Comparison of ENCODE assay signal across 22 mouse cellular contexts in the genomic region with DNA sequence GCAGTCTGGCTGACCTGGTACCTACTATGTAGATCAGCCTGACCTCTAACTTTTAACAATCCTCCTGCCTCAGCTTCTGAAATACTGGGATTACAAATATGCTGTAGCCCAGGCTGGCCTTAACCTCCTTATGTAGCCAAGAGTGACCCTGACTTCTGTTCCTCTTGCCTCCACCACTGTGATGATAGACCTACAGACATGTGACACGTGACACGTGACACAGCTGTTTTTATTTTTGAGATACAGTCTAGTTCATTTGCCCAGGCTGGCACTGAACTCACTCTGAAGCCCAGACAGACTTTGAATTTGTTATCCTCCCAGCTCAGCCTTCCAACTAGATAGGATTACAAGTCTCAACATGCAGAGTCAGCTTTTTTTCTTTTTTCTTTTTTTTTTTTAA. TPM values are rescaled to one million over a fixed set of nuclear protein-coding genes. Genes with fewer than 3 reads are reported as not detected.
A peak's percentile ranks its signal among the peaks of the same experiment; 100 is the strongest.
DNase-seq lines count a peak whose midpoint lies in the region; TF ChIP-seq lines count a peak whose summit lies in the region.
"Had no signal": no experiment of that assay in that cellular context is flagged by ENCODE, and none has a peak within 500 bp of the region (broad histone marks: within the 10 kb centered on the region; RNA-seq: fewer than 3 reads in every experiment).

No protein-coding gene starts in this region.

- 73% methylated on average over 2 of the region's 2 CpGs for WGBS in heart, embryonic 10.5 days
- 81% methylated on average over 2 of the region's 2 CpGs for WGBS in thymus, adult 2 months

- in situ Hi-C loops in ES-E14 (cut with MboI; ENCODE audit: low sequenced_read_pairs in 2 of 2, unreplicated experiment in 2 of 2), result loop anchor here in 1 of 2 experiments (10.0 kb wide), 1 partner anchor 196 kb away; no protein-coding TSS in a partner anchor

- no peak overlapping the region for H3K4me3 ChIP-seq in heart, embryonic 10.5 days
- H3K4me3 ChIP-seq in ES-E14 (ENCODE audit: insufficient read depth in 1 of 2, low read depth in 1 of 2, low read length in 2 of 2, poor library complexity in 1 of 2, severe bottlenecking in 1 of 2), result no peak overlapping the region
- no peak overlapping the region for H3K4me3 ChIP-seq in thymus, adult 2 months (ENCODE audit: control insufficient read depth, insufficient read depth, low read length)
- H3K4me3 ChIP-seq: embryonic facial prominence, embryonic 12.5 days; forebrain, embryonic 10.5 days; forebrain, embryonic 13.5 days; hindbrain, embryonic 12.5 days; hindbrain, embryonic 15.5 days had no signal

- no peaks in the 10 kb centered on the region for H3K9me3 ChIP-seq in heart, embryonic 10.5 days
- no peaks in the 10 kb centered on the region for H3K9me3 ChIP-seq in ES-E14 (ENCODE audit: control insufficient read depth, insufficient read depth, low read depth, low read length)
- H3K9me3 ChIP-seq: embryonic facial prominence, embryonic 12.5 days; forebrain, embryonic 10.5 days; forebrain, embryonic 13.5 days; hindbrain, embryonic 12.5 days; hindbrain, embryonic 15.5 days had no signal

- H3K27ac ChIP-seq in heart, embryonic 10.5 days, result peak overlapping the region; percentile 64; the same call in 1 of the 2 replicates
- H3K27ac ChIP-seq in ES-E14 (ENCODE audit: insufficient read depth, low read depth, low read length, poor library complexity, severe bottlenecking), result no peak overlapping the region
- H3K27ac ChIP-seq in thymus, adult 2 months (ENCODE audit: control insufficient read depth, insufficient read depth, low read length), result no peak overlapping the region
- H3K27ac ChIP-seq: embryonic facial prominence, embryonic 12.5 days; forebrain, embryonic 10.5 days; forebrain, embryonic 13.5 days; hindbrain, embryonic 12.5 days; hindbrain, embryonic 15.5 days had no signal

- DNase-seq in heart, embryonic 10.5 days (ENCODE audit: low spot score), result no peak
- no peak for DNase-seq in heart, adult 8-10 months (ENCODE audit: low spot score)
- DNase-seq in 416B (ENCODE audit: low read depth) (peak; percentile 18), ES-E14 (ENCODE audit: low read depth, low spot score) (no peak)
- no peak for DNase-seq in thymus, adult 2 months
- DNase-seq in spleen, postnatal 4 days (ENCODE audit: low spot score in 2 of 2), result no peak
- DNase-seq: adrenal gland, postnatal 10 days; adrenal gland, postnatal 36 days; cerebellum, adult 18-20 months; cerebellum, adult 9-10 months; cerebellum, postnatal 14 days; gastrocnemius, postnatal 25 days; heart, adult 18-20 months; kidney, adult 2 months had no signal

- peaks cover 11% of the 10 kb centered on the region; the same call in 1 of the 2 replicates for H3K27me3 ChIP-seq in heart, embryonic 10.5 days (ENCODE audit: insufficient read depth, poor library complexity, severe bottlenecking)
- H3K27me3 ChIP-seq in thymus, adult 2 months (ENCODE audit: control insufficient read depth, insufficient read depth, low read length), result no peaks in the 10 kb centered on the region
- H3K27me3 ChIP-seq: embryonic facial prominence, embryonic 12.5 days; forebrain, embryonic 13.5 days; hindbrain, embryonic 15.5 days; Patski had no signal

- no peak overlapping the region for H3K9ac ChIP-seq in ES-E14 (ENCODE audit: insufficient read depth, low read depth, low read length, poor library complexity, severe bottlenecking)
- H3K9ac ChIP-seq: embryonic facial prominence, embryonic 12.5 days; forebrain, embryonic 13.5 days; hindbrain, embryonic 12.5 days; hindbrain, embryonic 15.5 days had no signal

- H3K36me3 ChIP-seq in heart, embryonic 10.5 days, result no peaks in the 10 kb centered on the region
- H3K36me3 ChIP-seq in ES-E14 (ENCODE audit: control insufficient read depth, insufficient read depth, low read length, poor library complexity, severe bottlenecking), result no peaks in the 10 kb centered on the region
- H3K36me3 ChIP-seq in thymus, adult 2 months (ENCODE audit: control insufficient read depth, insufficient read depth, low read length), result no peaks in the 10 kb centered on the region
- H3K36me3 ChIP-seq: embryonic facial prominence, embryonic 12.5 days; forebrain, embryonic 10.5 days; hindbrain, embryonic 12.5 days; hindbrain, embryonic 15.5 days had no signal

- no peak for TF ChIP-seq CTCF in thymus, adult 2 months (IDR thresholded peaks at IDR 0.05; ENCODE audit: borderline replicate concordance, control insufficient read depth, extremely low read depth, insufficient read depth, low read length, poor library complexity)

- H3K4me1 ChIP-seq in heart, embryonic 10.5 days, result peaks cover 7% of the 10 kb centered on the region; the same call in 1 of the 2 replicates
- no peaks in the 10 kb centered on the region for H3K4me1 ChIP-seq in ES-E14 (ENCODE audit: control insufficient read depth in 2 of 2, insufficient read depth in 2 of 2, low read length in 2 of 2, poor library complexity in 1 of 2)
- H3K4me1 ChIP-seq in thymus, adult 2 months (replicated peaks; ENCODE audit: control insufficient read depth, insufficient read depth, low read length), result no peaks in the 10 kb centered on the region
- H3K4me1 ChIP-seq: embryonic facial prominence, embryonic 12.5 days; forebrain, embryonic 13.5 days; hindbrain, embryonic 15.5 days had no signal

- TF ChIP-seq POLR2A in thymus, adult 2 months (IDR thresholded peaks at IDR 0.05; ENCODE audit: control insufficient read depth, extremely low read depth, insufficient read depth, low read length, poor library complexity), result no peak

TF ChIP-seq in ES-E14, 5 proteins besides CTCF, POLR2A, EP300 and RAD21:
- TF ChIP-seq CHD2 (IDR thresholded peaks at IDR 0.05; ENCODE audit: low read depth, low read length) (no peak), ZNF384 (IDR thresholded peaks at IDR 0.05; ENCODE audit: low read depth, low read length) (peak; percentile 68; the same call in 1 of the 2 replicates), ZC3H11A (IDR thresholded peaks at IDR 0.05; ENCODE audit: borderline replicate concordance, low read depth, low read length) (no peak)

RNA-seq across cellular contexts. Expression of gene Tcf23, which starts 32.5 kb away (rescaled TPM):
- 0.11 and 0.17 TPM in 2 replicates for polyA plus RNA-seq in heart, embryonic 10.5 days (2016; fragmentation: Nextera tagmentation; extraction: Ambion mirVana)
- total RNA-seq in heart, adult 8-10 months (2022), result 1 to 10 TPM in 1 of 4 experiments, under 1 TPM in 3; 0.85 to 1.9 (median 0.91) TPM
- 0.05 and 0.27 TPM in 2 replicates for total RNA-seq in ES-E14 (2012; rRNA removed)
- 0.06 and 0.18 TPM in 2 replicates for polyA plus RNA-seq in thymus, adult 2 months (2012; rRNA removed)
- total RNA-seq: hematopoietic stem cell, adult 5-6 weeks had no signal
- polyA plus RNA-seq: embryonic facial prominence, embryonic 12.5 days; forebrain, embryonic 10.5 days; forebrain, embryonic 13.5 days; forebrain, embryonic 16.5 days; hindbrain, embryonic 12.5 days; hindbrain, embryonic 15.5 days; Patski had no signal

RNA-seq across cellular contexts. Expression of gene Preb, which starts 40.8 kb away (rescaled TPM):
- polyA plus RNA-seq in heart, embryonic 10.5 days (2016; fragmentation: Nextera tagmentation; extraction: Ambion mirVana), result 118 and 124 TPM in 2 replicates
- 10 to 100 TPM; 82.1 to 97.6 (median 89.6) TPM for total RNA-seq in heart, adult 8-10 months (2022)
- 94.2 and 96.4 TPM in 2 replicates for total RNA-seq in ES-E14 (2012; rRNA removed)
- polyA plus RNA-seq in thymus, adult 2 months (2012; rRNA removed), result 401 and 419 TPM in 2 replicates

RNA-seq across cellular contexts. Expression of gene Atraid, which starts 47.1 kb away (rescaled TPM):
- polyA plus RNA-seq in heart, embryonic 10.5 days (2016; fragmentation: Nextera tagmentation; extraction: Ambion mirVana), result 79.7 and 87.6 TPM in 2 replicates
- 10 to 100 TPM; 51.3 to 56.5 (median 53.1) TPM for total RNA-seq in heart, adult 8-10 months (2022)
- 53.7 and 64.5 TPM in 2 replicates for total RNA-seq in ES-E14 (2012; rRNA removed)
- polyA plus RNA-seq in thymus, adult 2 months (2012; rRNA removed), result 52.0 and 67.0 TPM in 2 replicates

RNA-seq across cellular contexts. Expression of gene Slc5a6, which starts 47.7 kb away (rescaled TPM):
- 9.9 and 11.3 TPM in 2 replicates for polyA plus RNA-seq in heart, embryonic 10.5 days (2016; fragmentation: Nextera tagmentation; extraction: Ambion mirVana)
- 10 to 100 TPM; 10.8 to 18.8 (median 12.4) TPM for total RNA-seq in heart, adult 8-10 months (2022)
- total RNA-seq in ES-E14 (2012; rRNA removed), result 44.1 and 51.3 TPM in 2 replicates
- 35.1 and 37.3 TPM in 2 replicates for polyA plus RNA-seq in thymus, adult 2 months (2012; rRNA removed)

RNA-seq across cellular contexts. Expression of gene Cad, which starts 53.6 kb away (rescaled TPM):
- 42.7 and 50.9 TPM in 2 replicates for polyA plus RNA-seq in heart, embryonic 10.5 days (2016; fragmentation: Nextera tagmentation; extraction: Ambion mirVana)
- 10 to 100 TPM; 13.0 to 17.3 (median 16.3) TPM for total RNA-seq in heart, adult 8-10 months (2022)
- total RNA-seq in ES-E14 (2012; rRNA removed), result 154 and 258 TPM in 2 replicates
- polyA plus RNA-seq in thymus, adult 2 months (2012; rRNA removed), result 59.8 and 80.9 TPM in 2 replicates
